Mouse (Mus musculus): ENCODE data around the gene Klf11.

- TF ChIP-seq POLR2A (IDR thresholded peaks at IDR 0.05; ENCODE audit: insufficient read depth, low read depth, low read length) (no peak), CTCF (IDR thresholded peaks at IDR 0.05; ENCODE audit: insufficient read depth, low read depth, low read length) (no peak)
Measured at GRCm38 (mm10) chr12:24644125-24644571, 6.9 kb upstream of the Klf11 start.

Data from olfactory bulb, adult 2 months (tissue).